In genomic region chr4:32220129-32220491, GRCm38 (mm10) we compare ENCODE assay signal across 17 mouse cellular contexts. TPM values are rescaled to one million over a fixed set of nuclear protein-coding genes. Genes with fewer than 3 reads are reported as not detected.
DNase-seq lines count a peak whose midpoint lies in the region; ATAC-seq and TF ChIP-seq lines count a peak whose summit lies in the region.
"Had no signal": no experiment of that assay in that cellular context is flagged by ENCODE, and none has a peak within 500 bp of the region (broad histone marks: within the 10 kb centered on the region; RNA-seq: fewer than 3 reads in every experiment).

No protein-coding gene starts in this region.

- H3K27me3 ChIP-seq in kidney, embryonic 15.5 days = peaks cover 6% of the 10 kb centered on the region
- no peaks in the 10 kb centered on the region for H3K27me3 ChIP-seq in limb, embryonic 12.5 days
- peaks cover 4% of the 10 kb centered on the region; the same call in 1 of the 2 replicates for H3K27me3 ChIP-seq in intestine, embryonic 15.5 days (replicated peaks)

- H3K4me3 ChIP-seq in kidney, embryonic 15.5 days (replicated peaks) = no peak overlapping the region
- no peak overlapping the region for H3K4me3 ChIP-seq in bone marrow, adult 2 months (replicated peaks; ENCODE audit: control insufficient read depth, low read depth, low read length)
- H3K4me3 ChIP-seq in limb, embryonic 12.5 days (replicated peaks) = no peak overlapping the region
- H3K4me3 ChIP-seq in intestine, embryonic 15.5 days (replicated peaks) = no peak overlapping the region
- H3K4me3 ChIP-seq: gastrocnemius, adult 2 months; left cerebral cortex, adult 2 months; midbrain, embryonic 10.5 days had no signal

- no peaks in the 10 kb centered on the region for H3K36me3 ChIP-seq in kidney, embryonic 15.5 days
- H3K36me3 ChIP-seq in limb, embryonic 12.5 days = no peaks in the 10 kb centered on the region
- H3K36me3 ChIP-seq in intestine, embryonic 15.5 days = no peaks in the 10 kb centered on the region
- H3K36me3 ChIP-seq: midbrain, embryonic 10.5 days had no signal

- no peak for TF ChIP-seq POLR2A in bone marrow, adult 2 months (IDR thresholded peaks at IDR 0.05; ENCODE audit: borderline replicate concordance, control insufficient read depth, low read depth, low read length)

- H3K27ac ChIP-seq in kidney, embryonic 15.5 days = 0 out of 2 replicates have a peak overlapping the region, but pooled peaks have one; percentile 52
- peak overlapping the region; percentile 73 for H3K27ac ChIP-seq in bone marrow, adult 2 months (ENCODE audit: control insufficient read depth, insufficient read depth, low read depth, low read length, poor library complexity)
- H3K27ac ChIP-seq in limb, embryonic 12.5 days = peak overlapping the region; percentile 79
- no peak overlapping the region for H3K27ac ChIP-seq in intestine, embryonic 15.5 days
- H3K27ac ChIP-seq: gastrocnemius, adult 2 months; hindbrain, embryonic 14.5 days; left cerebral cortex, adult 2 months had no signal

- H3K4me1 ChIP-seq in kidney, embryonic 15.5 days = peaks cover 29% of the 10 kb centered on the region
- H3K4me1 ChIP-seq in bone marrow, adult 2 months (ENCODE audit: control insufficient read depth, insufficient read depth, low read length) = peaks cover 5% of the 10 kb centered on the region
- peaks cover 32% of the 10 kb centered on the region for H3K4me1 ChIP-seq in limb, embryonic 12.5 days (replicated peaks)
- no peaks in the 10 kb centered on the region for H3K4me1 ChIP-seq in intestine, embryonic 15.5 days (replicated peaks)

- no peak for ATAC-seq in kidney, embryonic 15.5 days (replicated peaks; ENCODE audit: low FRiP score)
- ATAC-seq in limb, embryonic 12.5 days (ENCODE audit: insufficient number of reproducible peaks, insufficient read depth, low FRiP score, low TSS enrichment, low read depth) = peak; percentile 72; the same call in 1 of the 2 replicates
- no peak for ATAC-seq in intestine, embryonic 15.5 days

- peak overlapping the region; percentile 34; the same call in 1 of the 2 replicates for H3K4me2 ChIP-seq in kidney, embryonic 15.5 days
- H3K4me2 ChIP-seq in limb, embryonic 12.5 days = peak overlapping the region; percentile 13
- no peak overlapping the region for H3K4me2 ChIP-seq in intestine, embryonic 15.5 days (replicated peaks)
- H3K4me2 ChIP-seq: hindbrain, embryonic 14.5 days had no signal

- no peak for TF ChIP-seq CTCF in bone marrow, adult 2 months (IDR thresholded peaks at IDR 0.05; ENCODE audit: control insufficient read depth, insufficient read depth, low read length)

- DNase-seq in kidney, postnatal 4 days = no peak
- DNase-seq in 3T3-L1 (ENCODE audit: low read depth, low spot score) = peak; percentile 33
- no peak for DNase-seq in adrenal gland, adult 2 months
- DNase-seq: adrenal gland, postnatal 14 days; cerebellum, adult 9-11 months; gastrocnemius, adult 2 months; heart, adult 18-20 months; kidney, adult 8-10 months; lung, postnatal 10 days; right cerebral cortex, postnatal 25 days had no signal

- no peak overlapping the region for H3K9ac ChIP-seq in kidney, embryonic 15.5 days
- no peak overlapping the region for H3K9ac ChIP-seq in limb, embryonic 12.5 days (replicated peaks)
- H3K9ac ChIP-seq in intestine, embryonic 15.5 days = no peak overlapping the region
- H3K9ac ChIP-seq: hindbrain, embryonic 14.5 days had no signal

- no peaks in the 10 kb centered on the region for H3K9me3 ChIP-seq in kidney, embryonic 15.5 days (replicated peaks)
- H3K9me3 ChIP-seq in limb, embryonic 12.5 days = no peaks in the 10 kb centered on the region
- no peaks in the 10 kb centered on the region for H3K9me3 ChIP-seq in intestine, embryonic 15.5 days
- H3K9me3 ChIP-seq: midbrain, embryonic 10.5 days had no signal

- WGBS in kidney, embryonic 15.5 days = 46% methylated on average over 4 of the region's 4 CpGs
- 77% methylated on average over 4 of the region's 4 CpGs for WGBS in bone marrow, adult 2 months
- WGBS in limb, embryonic 12.5 days = 43% methylated on average over 4 of the region's 4 CpGs
- 59% methylated on average over 4 of the region's 4 CpGs for WGBS in intestine, embryonic 15.5 days

RNA-seq across cellular contexts. Expression of gene Bach2, which starts 18.5 kb away (rescaled TPM):
- 8.0 and 8.8 TPM in 2 replicates for polyA plus RNA-seq in kidney, embryonic 15.5 days (2015; fragmentation: Nextera tagmentation; extraction: Ambion mirVana)
- polyA plus RNA-seq in bone marrow, adult 2 months (2011; ENCODE audit: insufficient read depth, insufficient read length, low replicate concordance, missing spikeins) = 36.4 and 57.6 TPM in 2 replicates
- 13.3 and 14.5 TPM in 2 replicates for polyA plus RNA-seq in limb, embryonic 12.5 days (2016; fragmentation: Nextera tagmentation; extraction: Ambion mirVana)
- 1 to 10 TPM; 2.2 to 2.9 TPM for total RNA-seq in adrenal gland, adult 2 months (2021)
- polyA plus RNA-seq in adrenal gland, adult 2 months (2012; rRNA removed) = 0.35 and 0.61 TPM in 2 replicates
- polyA plus RNA-seq in intestine, embryonic 15.5 days (2015; fragmentation: Nextera tagmentation; extraction: Ambion mirVana) = 4.4 and 4.7 TPM in 2 replicates
